Mouse (Mus musculus): ENCODE results near the gene Iffo2. TPM values are rescaled to one million over a fixed set of nuclear protein-coding genes. Genes with fewer than 3 reads are reported as not detected.
A peak's percentile ranks its signal among the peaks of the same experiment; 100 is the strongest.

The Iffo2 gene
- polyA plus RNA-seq, 1 experiment: 9.5 TPM

GRCm38 (mm10) chr4:139578389-139578788, 48.0 kb downstream of the Iffo2 start:
- Histone ChIP-seq H3K4me3 (ENCODE audit: insufficient read depth, low read length) (no peak overlapping the region), H3K4me1 (ENCODE audit: control insufficient read depth, insufficient read depth, low read length) (peaks cover 49% of the 10 kb centered on the region), H3K27ac (ENCODE audit: insufficient read depth, low read depth, low read length) (no peak overlapping the region)
- TF ChIP-seq POLR2A (IDR thresholded peaks at IDR 0.05; ENCODE audit: borderline replicate concordance, low read depth, low read length) (no peak), CTCF (IDR thresholded peaks at IDR 0.05; ENCODE audit: low read depth, low read length) (no peak)

GRCm38 (mm10) chr4:139579003-139579402, 48.7 kb downstream of the Iffo2 start:
- Histone ChIP-seq H3K4me3 (ENCODE audit: insufficient read depth, low read length) (no peak overlapping the region), H3K27ac (ENCODE audit: insufficient read depth, low read depth, low read length) (no peak overlapping the region; the same call in 1 of the 2 replicates), H3K4me1 (ENCODE audit: control insufficient read depth, insufficient read depth, low read length) (peaks cover 46% of the 10 kb centered on the region)
- TF ChIP-seq CTCF (IDR thresholded peaks at IDR 0.05; ENCODE audit: low read depth, low read length) (no peak), POLR2A (IDR thresholded peaks at IDR 0.05; ENCODE audit: borderline replicate concordance, low read depth, low read length) (no peak)

DNA sequence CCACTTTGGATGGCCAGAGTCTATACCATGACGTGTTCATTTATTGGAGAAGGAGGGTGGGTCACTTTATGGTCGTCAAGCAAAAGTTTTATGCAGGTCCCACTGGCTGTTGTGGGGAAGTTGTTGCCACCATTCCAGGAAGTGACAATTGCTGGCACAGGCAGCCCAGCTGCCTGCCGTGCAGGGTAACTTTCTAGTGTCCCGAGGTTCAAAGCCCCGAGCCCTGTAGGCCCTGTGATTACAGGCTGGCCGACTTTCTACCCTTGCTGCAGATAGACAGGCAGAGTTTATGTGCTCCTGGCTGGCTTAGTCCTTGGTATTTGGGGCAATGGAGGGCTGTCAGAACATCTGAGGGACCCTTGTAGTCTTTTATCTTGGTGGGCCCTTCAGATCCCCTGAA, 49.1 kb downstream of the Iffo2 start:
- Histone ChIP-seq H3K4me1 (ENCODE audit: control insufficient read depth, insufficient read depth, low read length) (peaks cover 46% of the 10 kb centered on the region), H3K4me3 (ENCODE audit: insufficient read depth, low read length) (0 out of 2 replicates have a peak overlapping the region, but pooled peaks have one; percentile 5), H3K27ac (ENCODE audit: insufficient read depth, low read depth, low read length) (no peak overlapping the region)
- TF ChIP-seq CTCF (IDR thresholded peaks at IDR 0.05; ENCODE audit: low read depth, low read length) (no peak), POLR2A (IDR thresholded peaks at IDR 0.05; ENCODE audit: borderline replicate concordance, low read depth, low read length) (no peak)

DNA sequence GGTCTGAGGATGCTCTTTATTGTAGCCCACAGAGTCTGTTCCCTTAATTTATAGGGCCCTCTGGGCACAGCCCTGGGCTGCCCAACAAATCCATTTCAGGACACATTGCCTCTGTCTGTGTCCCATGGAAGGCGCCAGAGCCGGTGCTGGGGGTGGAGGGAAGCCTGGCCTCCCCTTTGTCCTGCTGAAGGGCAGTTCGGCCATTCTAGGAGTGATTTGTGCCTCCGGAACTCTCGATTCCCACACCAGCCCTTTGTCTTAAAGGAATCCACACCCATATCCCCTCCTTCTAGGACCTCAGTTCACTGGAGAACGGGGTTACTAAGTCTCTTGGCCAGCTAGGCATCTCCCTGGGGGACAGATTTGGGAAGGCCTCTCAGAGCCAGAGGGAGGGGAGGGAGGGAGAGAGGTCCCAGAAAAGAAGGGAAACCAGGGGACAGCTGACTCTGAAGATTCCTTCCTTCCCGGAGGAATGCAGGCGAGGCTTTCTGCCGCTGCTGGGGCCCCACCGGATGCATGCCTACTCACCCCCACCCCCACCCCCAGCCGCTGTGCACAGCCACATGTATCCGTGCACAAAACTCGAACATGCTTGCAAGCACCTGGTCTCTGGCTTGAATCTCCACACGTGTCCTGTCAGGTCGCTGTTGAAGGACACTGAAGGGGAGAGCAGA, 50.5 kb downstream of the Iffo2 start:
- H3K27ac ChIP-seq (ENCODE audit: insufficient read depth, low read depth, low read length): no peak overlapping the region
- H3K4me1 ChIP-seq (ENCODE audit: control insufficient read depth, insufficient read depth, low read length): peaks cover 50% of the 10 kb centered on the region
- H3K4me3 ChIP-seq (ENCODE audit: insufficient read depth, low read length): no peak overlapping the region
- no peak for TF ChIP-seq CTCF (IDR thresholded peaks at IDR 0.05; ENCODE audit: low read depth, low read length)
- TF ChIP-seq POLR2A (IDR thresholded peaks at IDR 0.05; ENCODE audit: borderline replicate concordance, low read depth, low read length): no peak

DNA sequence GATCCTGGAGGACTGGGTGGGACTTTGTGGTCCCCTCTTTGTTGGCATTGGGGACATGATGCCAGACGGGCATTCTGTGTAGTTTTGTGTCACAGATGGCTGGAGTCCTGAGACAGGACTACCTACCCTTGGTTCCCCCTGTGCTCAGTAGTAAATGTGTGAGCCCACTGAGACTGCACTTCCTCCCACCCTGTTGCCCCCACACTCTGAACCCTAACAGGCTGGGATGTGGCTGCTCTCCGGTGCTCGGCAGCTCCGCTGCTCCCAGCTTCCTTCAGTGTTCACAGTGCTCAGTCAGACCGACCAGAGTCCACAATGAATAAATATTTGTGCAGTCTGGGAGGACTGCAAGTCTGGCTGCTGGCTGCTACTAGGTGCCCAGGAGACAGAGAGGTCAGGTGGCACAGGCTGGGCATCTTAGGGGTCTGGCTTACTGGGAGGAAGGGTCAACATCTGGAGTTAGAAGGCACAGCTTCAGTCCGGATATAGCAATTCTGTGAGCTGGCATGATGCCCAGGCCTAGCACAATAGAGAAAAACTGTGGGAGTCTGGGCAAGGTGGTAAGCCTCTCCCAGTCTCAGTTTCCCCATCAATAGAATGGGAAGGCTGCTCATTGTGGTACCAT, 51.2 kb downstream of the Iffo2 start:
- H3K4me3 ChIP-seq (ENCODE audit: insufficient read depth, low read length): no peak overlapping the region
- TF ChIP-seq POLR2A (IDR thresholded peaks at IDR 0.05; ENCODE audit: borderline replicate concordance, low read depth, low read length) (no peak), CTCF (IDR thresholded peaks at IDR 0.05; ENCODE audit: low read depth, low read length) (no peak)
- peaks cover 50% of the 10 kb centered on the region for H3K4me1 ChIP-seq (ENCODE audit: control insufficient read depth, insufficient read depth, low read length)
- no peak overlapping the region for H3K27ac ChIP-seq (ENCODE audit: insufficient read depth, low read depth, low read length)

DNA sequence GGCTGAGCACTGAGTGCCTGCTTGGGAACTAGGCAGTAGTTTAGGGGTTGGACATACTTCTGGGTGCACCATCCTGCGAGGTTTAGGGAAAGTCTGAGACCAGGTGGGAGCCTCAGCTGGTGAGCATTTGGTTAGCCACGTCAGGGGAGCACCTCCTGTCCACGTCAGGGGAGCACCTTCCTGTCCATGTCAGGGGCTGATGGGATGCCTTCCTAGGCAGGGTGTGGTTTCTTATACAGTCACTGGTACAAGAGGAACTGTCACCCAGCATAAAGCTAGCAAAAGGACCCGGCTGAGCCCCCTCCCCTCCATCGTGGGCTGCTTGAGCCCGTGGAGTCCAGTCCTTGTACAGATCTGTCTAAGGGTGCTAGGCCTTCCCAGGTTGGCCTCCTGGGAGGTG, 52.0 kb downstream of the Iffo2 start:
- no peak overlapping the region for H3K4me3 ChIP-seq (ENCODE audit: insufficient read depth, low read length)
- TF ChIP-seq POLR2A (IDR thresholded peaks at IDR 0.05; ENCODE audit: borderline replicate concordance, low read depth, low read length): no peak
- no peak for TF ChIP-seq CTCF (IDR thresholded peaks at IDR 0.05; ENCODE audit: low read depth, low read length)
- H3K4me1 ChIP-seq (ENCODE audit: control insufficient read depth, insufficient read depth, low read length): peaks cover 51% of the 10 kb centered on the region
- H3K27ac ChIP-seq (ENCODE audit: insufficient read depth, low read depth, low read length): no peak overlapping the region

GRCm38 (mm10) chr4:139582903-139583302, 52.6 kb downstream of the Iffo2 start:
- TF ChIP-seq POLR2A (IDR thresholded peaks at IDR 0.05; ENCODE audit: borderline replicate concordance, low read depth, low read length): no peak
- no peak for TF ChIP-seq CTCF (IDR thresholded peaks at IDR 0.05; ENCODE audit: low read depth, low read length)
- Histone ChIP-seq H3K4me3 (ENCODE audit: insufficient read depth, low read length) (no peak overlapping the region), H3K27ac (ENCODE audit: insufficient read depth, low read depth, low read length) (no peak overlapping the region), H3K4me1 (ENCODE audit: control insufficient read depth, insufficient read depth, low read length) (peaks cover 57% of the 10 kb centered on the region)

DNA sequence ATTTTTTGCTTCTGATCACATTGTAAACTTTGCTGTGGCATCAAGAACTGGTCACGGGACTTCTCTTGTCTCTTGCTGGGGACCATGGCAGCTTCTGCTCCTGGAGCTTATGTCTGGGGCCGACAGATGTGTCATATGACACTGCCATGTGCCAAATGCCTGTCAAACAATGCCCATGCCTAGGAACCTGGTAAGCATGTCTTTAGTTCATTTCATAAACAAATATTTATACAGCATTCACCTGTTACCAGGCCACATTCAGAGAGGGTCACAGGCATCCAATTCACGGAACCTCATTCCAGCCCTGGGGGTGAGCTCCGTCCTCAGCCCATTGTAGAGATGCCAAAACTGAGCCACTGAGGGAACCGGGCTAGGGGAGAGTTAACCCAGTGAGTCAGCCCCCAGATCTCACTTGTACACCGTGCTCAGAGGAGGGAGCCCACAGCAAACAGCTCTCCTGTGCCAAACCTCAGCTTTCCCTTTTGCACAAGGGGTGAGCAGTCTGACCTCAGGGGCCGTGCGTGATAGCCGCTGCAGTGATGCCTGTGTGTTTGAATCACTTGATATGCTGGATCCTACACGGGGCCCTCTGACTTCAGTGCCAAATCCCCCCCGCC, 53.4 kb downstream of the Iffo2 start:
- TF ChIP-seq CTCF (IDR thresholded peaks at IDR 0.05; ENCODE audit: low read depth, low read length): no peak
- TF ChIP-seq POLR2A (IDR thresholded peaks at IDR 0.05; ENCODE audit: borderline replicate concordance, low read depth, low read length): no peak
- H3K27ac ChIP-seq (ENCODE audit: insufficient read depth, low read depth, low read length): no peak overlapping the region
- H3K4me3 ChIP-seq (ENCODE audit: insufficient read depth, low read length): no peak overlapping the region
- H3K4me1 ChIP-seq (ENCODE audit: control insufficient read depth, insufficient read depth, low read length): peaks cover 53% of the 10 kb centered on the region

- TF ChIP-seq POLR2A (IDR thresholded peaks at IDR 0.05; ENCODE audit: borderline replicate concordance, low read depth, low read length) (no peak), CTCF (IDR thresholded peaks at IDR 0.05; ENCODE audit: low read depth, low read length) (no peak)
- H3K4me3 ChIP-seq (ENCODE audit: insufficient read depth, low read length): no peak overlapping the region
- H3K27ac ChIP-seq (ENCODE audit: insufficient read depth, low read depth, low read length): no peak overlapping the region
- peaks cover 44% of the 10 kb centered on the region for H3K4me1 ChIP-seq (ENCODE audit: control insufficient read depth, insufficient read depth, low read length)
These were observed 54.4 kb downstream of the Iffo2 start for GRCm38 (mm10) chr4:139584704-139585103.

DNA sequence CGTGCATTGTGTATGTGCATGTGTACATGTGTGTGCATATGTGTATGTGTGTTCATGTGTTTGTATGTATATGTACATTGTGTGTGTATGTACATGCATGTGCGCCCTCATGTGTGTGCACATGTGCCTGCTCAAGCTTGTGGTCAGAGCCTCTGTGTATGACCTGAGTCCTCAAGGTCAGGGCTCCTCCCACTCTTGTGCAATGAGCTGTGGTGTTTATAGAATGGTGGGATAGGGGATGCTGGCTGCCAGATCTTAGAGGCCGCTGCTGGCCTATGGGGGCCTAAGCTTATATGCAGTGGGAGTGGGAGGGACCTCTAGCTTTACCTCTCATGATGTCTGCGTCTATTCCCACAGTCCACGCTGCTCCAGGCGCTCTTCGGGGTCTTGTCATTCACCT, 55.4 kb downstream of the Iffo2 start:
- no peak overlapping the region for H3K27ac ChIP-seq (ENCODE audit: insufficient read depth, low read depth, low read length)

More for the DNA sequence above, 55.4 kb downstream of the Iffo2 start:
- Histone ChIP-seq H3K4me3 (ENCODE audit: insufficient read depth, low read length) (no peak overlapping the region), H3K4me1 (ENCODE audit: control insufficient read depth, insufficient read depth, low read length) (peaks cover 39% of the 10 kb centered on the region)
- TF ChIP-seq CTCF (IDR thresholded peaks at IDR 0.05; ENCODE audit: low read depth, low read length) (no peak), POLR2A (IDR thresholded peaks at IDR 0.05; ENCODE audit: borderline replicate concordance, low read depth, low read length) (no peak)

Measured in bone marrow macrophage, adult 2 months (primary cell).